Mouse (Mus musculus): ENCODE data around the gene Kat2a.

GRCm38 (mm10) chr11:100721776-100722492, 9.7 kb upstream of the Kat2a start:
- no peak for TF ChIP-seq MAX (IDR thresholded peaks at IDR 0.05; ENCODE audit: low read depth)
- no peak for TF ChIP-seq POLR2AphosphoS2 (IDR thresholded peaks at IDR 0.05; ENCODE audit: insufficient read length, low read depth)
- TF ChIP-seq POLR2A (IDR thresholded peaks at IDR 0.05; ENCODE audit: insufficient read length, low read depth): no peak
- no peak for TF ChIP-seq E2F4 (IDR thresholded peaks at IDR 0.05; ENCODE audit: insufficient read depth)
- TF ChIP-seq TCF12 (IDR thresholded peaks at IDR 0.05; ENCODE audit: insufficient read depth, poor library complexity, severe bottlenecking): no peak
- TF ChIP-seq CEBPB (IDR thresholded peaks at IDR 0.05; ENCODE audit: insufficient read depth, poor library complexity, severe bottlenecking): no peak
- TF ChIP-seq REST (IDR thresholded peaks at IDR 0.05; ENCODE audit: insufficient read depth, insufficient read length): no peak

All from myocyte (in vitro differentiated cells).